Mouse (Mus musculus) urinary bladder, postnatal 25 days (tissue): ENCODE results near the gene Dhx33.
A peak's percentile ranks its signal among the peaks of the same experiment; 100 is the strongest.

Experiments used
- DNase-seq: peaks from one replicate; pipeline ENCODE4 v3.0.0; 2022; ENCODE audit warnings: low spot score

Dhx33 gene

GRCm38 (mm10) chr11:71004316-71004773 is at the start of gene Dhx33:
Gene Dhx33, minus strand, starts transcription at chr11:71004437.
- DNase-seq: peak; percentile 86

- no peak for DNase-seq
Measured at GRCm38 (mm10) chr11:71052554-71052953, 48.3 kb upstream of the Dhx33 start.

GRCm38 (mm10) chr11:71039526-71040298 is 35.5 kb upstream of the Dhx33 start:
- no peak for DNase-seq

GRCm38 (mm10) chr11:71033163-71033761 is 29.0 kb upstream of the Dhx33 start, which contains the start of gene 6330403K07Rik:
Gene 6330403K07Rik, minus strand, starts transcription at chr11:71033513.
- no peak for DNase-seq

- no peak for DNase-seq
Measured at GRCm38 (mm10) chr11:71032491-71033162, 28.4 kb upstream of the Dhx33 start.

GRCm38 (mm10) chr11:71032070-71032469 is 27.8 kb upstream of the Dhx33 start:
- no peak for DNase-seq

GRCm38 (mm10) chr11:71029403-71030118 is 25.3 kb upstream of the Dhx33 start:
- no peak for DNase-seq

GRCm38 (mm10) chr11:71028280-71028679 is 24.0 kb upstream of the Dhx33 start:
- no peak for DNase-seq

- DNase-seq: peak; percentile 90
Measured at GRCm38 (mm10) chr11:71019201-71020068, 15.2 kb upstream of the Dhx33 start, which contains the start of the genes Mis12 and Derl2. Gene Mis12, plus strand, starts transcription at chr11:71019611. Gene Derl2, minus strand, starts transcription at chr11:71019841.

GRCm38 (mm10) chr11:71018416-71019200 is 14.4 kb upstream of the Dhx33 start:
- no peak for DNase-seq

GRCm38 (mm10) chr11:71017051-71017450 is 12.8 kb upstream of the Dhx33 start:
- DNase-seq: no peak

GRCm38 (mm10) chr11:71012743-71013142 is 8.5 kb upstream of the Dhx33 start:
- DNase-seq: no peak

GRCm38 (mm10) chr11:71008321-71008720 is 4.1 kb upstream of the Dhx33 start:
- DNase-seq: no peak

- no peak for DNase-seq
Measured at GRCm38 (mm10) chr11:71007831-71008230, 3.6 kb upstream of the Dhx33 start.

GRCm38 (mm10) chr11:71007026-71007425 is 2.8 kb upstream of the Dhx33 start:
- no peak for DNase-seq

- no peak for DNase-seq
Measured at GRCm38 (mm10) chr11:71005046-71005445, 809 bp upstream of the Dhx33 start.

GRCm38 (mm10) chr11:71003611-71004315 is 474 bp downstream of the Dhx33 start:
- DNase-seq: no peak

GRCm38 (mm10) chr11:71001167-71001566 is 3.1 kb downstream of the Dhx33 start:
- no peak for DNase-seq

- peak; percentile 99 for DNase-seq
Measured at GRCm38 (mm10) chr11:70982557-70983228, 21.5 kb downstream of the Dhx33 start, which contains the start of gene C1qbp. Gene C1qbp, minus strand, starts transcription at chr11:70983026.
